Mouse (Mus musculus) kidney, adult 2 months (tissue): ENCODE measurements around the gene Fbxo42.
"Not testable (repeated sequence)": the region's sequence is repeated elsewhere in the genome, so short reads cannot be mapped to it uniquely, and the experiment has no call there.

Experiments used
- CTCF ChIP-seq: fragments of 200-500 bp; conservative IDR thresholded peaks from 2 replicates; pipeline ENCODE4 v1.5.1; 2011; ENCODE audit warnings: low read depth, mild to moderate bottlenecking, control low read depth, low read length, moderate library complexity, mixed read lengths; ENCODE audit not compliant: insufficient read depth, insufficient read length
- POLR2A ChIP-seq: fragments of 200-500 bp; IDR thresholded peaks from one replicate; pipeline ENCODE4 v1.6.1; 2011; ENCODE audit warnings: low read depth, low read length, control low read depth

- not testable (repeated sequence) for TF ChIP-seq POLR2A
- 0 out of 2 replicates have a peak, but pooled peaks have one; percentile 1 for TF ChIP-seq CTCF
Measured at GRCm38 (mm10) chr4:141137740-141138139, 10.0 kb upstream of the Fbxo42 start.
